ENCODE assay signal across 9 mouse cellular contexts in genomic region chr3:94310911-94311310, GRCm38 (mm10). TPM values are rescaled to one million over a fixed set of nuclear protein-coding genes. Genes with fewer than 3 reads are reported as not detected.
DNase-seq lines count a peak whose midpoint lies in the region; ATAC-seq and TF ChIP-seq lines count a peak whose summit lies in the region.
"Had no signal": no experiment of that assay in that cellular context is flagged by ENCODE, and none has a peak within 500 bp of the region (broad histone marks: within the 10 kb centered on the region; RNA-seq: fewer than 3 reads in every experiment).

No protein-coding gene starts in this region.

- H3K9me3 ChIP-seq in lung, embryonic 15.5 days = no peaks in the 10 kb centered on the region
- no peaks in the 10 kb centered on the region for H3K9me3 ChIP-seq in forebrain, embryonic 10.5 days
- H3K9me3 ChIP-seq in limb, embryonic 11.5 days (ENCODE audit: control insufficient read depth, low read length) = no peaks in the 10 kb centered on the region
- H3K9me3 ChIP-seq in neural tube, embryonic 15.5 days (replicated peaks) = no peaks in the 10 kb centered on the region

- peak overlapping the region; percentile 68 for H3K4me3 ChIP-seq in lung, embryonic 15.5 days
- H3K4me3 ChIP-seq in lung, adult 2 months (replicated peaks; ENCODE audit: extremely low read depth, low read depth, low read length) = no peak overlapping the region
- H3K4me3 ChIP-seq in forebrain, embryonic 10.5 days = peak overlapping the region; percentile 67
- H3K4me3 ChIP-seq in limb, embryonic 11.5 days (ENCODE audit: low read depth, low read length) = peak overlapping the region; percentile 46
- H3K4me3 ChIP-seq in neural tube, embryonic 15.5 days (replicated peaks) = peak overlapping the region; percentile 76

- no peak for TF ChIP-seq POLR2A in lung, adult 2 months (IDR thresholded peaks at IDR 0.05; ENCODE audit: borderline replicate concordance, extremely low read depth, low read depth, low read length)

- no peak overlapping the region for H3K27ac ChIP-seq in lung, embryonic 15.5 days
- no peak overlapping the region for H3K27ac ChIP-seq in forebrain, embryonic 10.5 days
- no peak overlapping the region for H3K27ac ChIP-seq in limb, embryonic 11.5 days (replicated peaks; ENCODE audit: low read depth, low read length)
- H3K27ac ChIP-seq in neural tube, embryonic 15.5 days (replicated peaks) = peak overlapping the region; percentile 89; the same call in 1 of the 2 replicates

- peaks cover 6% of the 10 kb centered on the region; the same call in 1 of the 2 replicates for H3K4me1 ChIP-seq in lung, embryonic 15.5 days
- peaks cover 2% of the 10 kb centered on the region; the same call in 1 of the 2 replicates for H3K4me1 ChIP-seq in lung, adult 2 months (ENCODE audit: control insufficient read depth, insufficient read depth, low read length)
- peaks cover 18% of the 10 kb centered on the region for H3K4me1 ChIP-seq in forebrain, embryonic 10.5 days
- H3K4me1 ChIP-seq in limb, embryonic 11.5 days (ENCODE audit: control insufficient read depth, insufficient read depth, low read length) = no peaks in the 10 kb centered on the region
- peaks cover 16% of the 10 kb centered on the region for H3K4me1 ChIP-seq in neural tube, embryonic 15.5 days

- H3K9ac ChIP-seq in lung, embryonic 15.5 days = no peak overlapping the region
- H3K9ac ChIP-seq in limb, embryonic 11.5 days (ENCODE audit: low read length) = no peak overlapping the region
- peak overlapping the region; percentile 81; the same call in 1 of the 2 replicates for H3K9ac ChIP-seq in neural tube, embryonic 15.5 days (replicated peaks)

- 67% methylated on average over 6 of the region's 6 CpGs for WGBS in lung, embryonic 15.5 days
- WGBS in lung, adult 2 months = 57% methylated on average over 6 of the region's 6 CpGs
- WGBS in forebrain, embryonic 10.5 days = 82% methylated on average over 6 of the region's 6 CpGs
- WGBS in limb, embryonic 11.5 days = 77% methylated on average over 6 of the region's 6 CpGs
- WGBS in neural tube, embryonic 15.5 days = 74% methylated on average over 6 of the region's 6 CpGs

- H3K4me2 ChIP-seq in lung, embryonic 15.5 days = peak overlapping the region; percentile 64
- peak overlapping the region; percentile 74 for H3K4me2 ChIP-seq in limb, embryonic 11.5 days (ENCODE audit: low read depth, severe bottlenecking)
- peak overlapping the region; percentile 71 for H3K4me2 ChIP-seq in neural tube, embryonic 15.5 days

- no peak for TF ChIP-seq CTCF in lung, adult 2 months (IDR thresholded peaks at IDR 0.05; ENCODE audit: insufficient read depth, low read length)

- H3K36me3 ChIP-seq in lung, embryonic 15.5 days = no peaks in the 10 kb centered on the region
- no peaks in the 10 kb centered on the region for H3K36me3 ChIP-seq in forebrain, embryonic 10.5 days (replicated peaks)
- no peaks in the 10 kb centered on the region for H3K36me3 ChIP-seq in limb, embryonic 11.5 days (ENCODE audit: control insufficient read depth, insufficient read depth, low read length)
- no peaks in the 10 kb centered on the region for H3K36me3 ChIP-seq in neural tube, embryonic 15.5 days

- DNase-seq in lung, adult 2 months = no peak
- no peak for DNase-seq in forebrain, embryonic 10.5 days (ENCODE audit: extremely low spot score, low spot score)
- DNase-seq in limb, embryonic 11.5 days (ENCODE audit: low spot score) = no peak
- no peak for DNase-seq in embryo, embryonic 9.5 days (ENCODE audit: extremely low spot score)
- no peak for DNase-seq in testis, postnatal 10 days (ENCODE audit: low spot score)
- DNase-seq in kidney, adult 9 months = no peak

- H3K27me3 ChIP-seq in lung, embryonic 15.5 days = no peaks in the 10 kb centered on the region
- no peaks in the 10 kb centered on the region for H3K27me3 ChIP-seq in forebrain, embryonic 10.5 days (ENCODE audit: poor library complexity, severe bottlenecking)
- no peaks in the 10 kb centered on the region for H3K27me3 ChIP-seq in limb, embryonic 11.5 days (ENCODE audit: control insufficient read depth, insufficient read depth, low read length)
- H3K27me3 ChIP-seq in neural tube, embryonic 15.5 days (replicated peaks) = no peaks in the 10 kb centered on the region

- ATAC-seq in lung, embryonic 15.5 days (ENCODE audit: borderline replicate concordance, extremely low read depth, low FRiP score, low TSS enrichment) = no peak
- ATAC-seq in limb, embryonic 11.5 days (ENCODE audit: insufficient number of reproducible peaks, low FRiP score, low TSS enrichment, low read depth) = no peak
- ATAC-seq in neural tube, embryonic 15.5 days (ENCODE audit: low FRiP score) = no peak

RNA-seq across cellular contexts. Expression of gene Them4, which starts 1.0 kb away (rescaled TPM):
- polyA plus RNA-seq in lung, embryonic 15.5 days (2015; fragmentation: Nextera tagmentation; extraction: Ambion mirVana) = 10.3 and 10.6 TPM in 2 replicates
- 1.2 and 2.1 TPM in 2 replicates for polyA plus RNA-seq in lung, adult 2 months (2012; rRNA removed)
- polyA plus RNA-seq in forebrain, embryonic 10.5 days (2016; fragmentation: Nextera tagmentation; extraction: Ambion mirVana) = 6.7 and 8.1 TPM in 2 replicates
- polyA plus RNA-seq in limb, embryonic 11.5 days (2014; fragmentation: Nextera tagmentation; extraction: Ambion mirVana) = 8.1 and 9.1 TPM in 2 replicates
- polyA plus RNA-seq in neural tube, embryonic 15.5 days (2015; fragmentation: Nextera tagmentation; extraction: Ambion mirVana) = 54.9 and 63.1 TPM in 2 replicates

RNA-seq across cellular contexts. Expression of gene Them5, which starts 31.0 kb away (rescaled TPM):
- 0.25 and 0.35 TPM in 2 replicates for polyA plus RNA-seq in lung, embryonic 15.5 days (2015; fragmentation: Nextera tagmentation; extraction: Ambion mirVana)
- 0.26 and 24.4 TPM in 2 replicates for polyA plus RNA-seq in lung, adult 2 months (2012; rRNA removed)
- polyA plus RNA-seq in forebrain, embryonic 10.5 days (2016; fragmentation: Nextera tagmentation; extraction: Ambion mirVana) = not detected in 2 replicates
- polyA plus RNA-seq in limb, embryonic 11.5 days (2014; fragmentation: Nextera tagmentation; extraction: Ambion mirVana) = not detected in 2 replicates
- polyA plus RNA-seq in neural tube, embryonic 15.5 days (2015; fragmentation: Nextera tagmentation; extraction: Ambion mirVana) = 0.60 and 0.77 TPM in 2 replicates
- polyA plus RNA-seq: frontal cortex, adult 2 months had no signal

RNA-seq across cellular contexts. Expression of gene Gm4778, which starts 47.1 kb away (rescaled TPM):
- not detected in 2 replicates for polyA plus RNA-seq in lung, embryonic 15.5 days (2015; fragmentation: Nextera tagmentation; extraction: Ambion mirVana)
- not detected in 2 replicates for polyA plus RNA-seq in lung, adult 2 months (2012; rRNA removed)
- not detected in 2 replicates for polyA plus RNA-seq in forebrain, embryonic 10.5 days (2016; fragmentation: Nextera tagmentation; extraction: Ambion mirVana)
- not detected in 2 replicates for polyA plus RNA-seq in limb, embryonic 11.5 days (2014; fragmentation: Nextera tagmentation; extraction: Ambion mirVana)
- polyA plus RNA-seq in neural tube, embryonic 15.5 days (2015; fragmentation: Nextera tagmentation; extraction: Ambion mirVana) = not detected in 2 replicates
- polyA plus RNA-seq: frontal cortex, adult 2 months had no signal

RNA-seq across cellular contexts. Expression of gene C2cd4d, which starts 51.3 kb away (rescaled TPM):
- 0.45 and 1.1 TPM in 2 replicates for polyA plus RNA-seq in lung, embryonic 15.5 days (2015; fragmentation: Nextera tagmentation; extraction: Ambion mirVana)
- polyA plus RNA-seq in lung, adult 2 months (2012; rRNA removed) = 0.37 and 0.83 TPM in 2 replicates
- polyA plus RNA-seq in forebrain, embryonic 10.5 days (2016; fragmentation: Nextera tagmentation; extraction: Ambion mirVana) = 0.11 and 0.40 TPM in 2 replicates
- 1.0 and 1.2 TPM in 2 replicates for polyA plus RNA-seq in limb, embryonic 11.5 days (2014; fragmentation: Nextera tagmentation; extraction: Ambion mirVana)
- 2.1 and 2.9 TPM in 2 replicates for polyA plus RNA-seq in neural tube, embryonic 15.5 days (2015; fragmentation: Nextera tagmentation; extraction: Ambion mirVana)
